Mouse (Mus musculus) G1E (cell line): ENCODE measurements around the gene Eif4a1. TPM values are rescaled to one million over a fixed set of nuclear protein-coding genes. Genes with fewer than 3 reads are reported as not detected.

ENCODE experiments used
- ATAC-seq: 2 replicates; pipeline ENCODE4 v1.8.0; 2016; ENCODE audit warnings: mild to moderate bottlenecking; ENCODE audit not compliant: insufficient number of reproducible peaks, poor library complexity, low FRiP score, severe bottlenecking; ENCODE audit errors: extremely low read depth
- DNase-seq: peaks from one replicate; pipeline ENCODE4 v3.0.0; 2012; ENCODE audit warnings: low spot score
- H3K27me3 ChIP-seq: 2 replicates; pipeline ENCODE4 v1.6.1; 2012; ENCODE audit warnings: mild to moderate bottlenecking, low read length, inconsistent platforms; ENCODE audit not compliant: insufficient read depth
- H3K36me3 ChIP-seq: replicated peaks from 2 replicates; pipeline ENCODE3; 2012; ENCODE audit warnings: mild to moderate bottlenecking, inconsistent platforms
- H3K4me1 ChIP-seq: 2 replicates; pipeline ENCODE4 v1.6.1; 2012; ENCODE audit warnings: low read depth, low read length, inconsistent platforms, mixed read lengths; ENCODE audit not compliant: insufficient read depth
- H3K4me3 ChIP-seq: 2 replicates; pipeline ENCODE4 v1.5.1; 2012; ENCODE audit warnings: low read depth, mild to moderate bottlenecking, inconsistent platforms, low read length, moderate library complexity, mixed read lengths
- H3K9me3 ChIP-seq: replicated peaks from 2 replicates; pipeline ENCODE4 v1.6.1; 2012; ENCODE audit warnings: inconsistent platforms
- CTCF ChIP-seq: IDR thresholded peaks from 2 replicates; pipeline ENCODE4 v1.5.1; 2012; ENCODE audit warnings: low read depth, low read length, inconsistent platforms, mixed read lengths
- GATA1 ChIP-seq: IDR thresholded peaks from 2 replicates; pipeline ENCODE4 v1.6.1; 2012; ENCODE audit warnings: borderline replicate concordance, low read length, inconsistent platforms, mixed read lengths
- GATA2 ChIP-seq: IDR thresholded peaks from 2 replicates; pipeline ENCODE4 v1.6.1; 2012; ENCODE audit warnings: low read depth, low read length, inconsistent platforms, borderline replicate concordance
- POLR2AphosphoS5 ChIP-seq: IDR thresholded peaks from 2 replicates; pipeline ENCODE4 v1.6.1; 2012; ENCODE audit warnings: low read depth, low read length, inconsistent platforms; ENCODE audit not compliant: insufficient replicate concordance
- TAL1 ChIP-seq: conservative IDR thresholded peaks from 2 replicates; pipeline ENCODE4 v1.6.1; 2012; ENCODE audit warnings: low read depth, low read length, inconsistent platforms, mixed read lengths
- polyA plus RNA-seq: library from polyadenylated mRNA; stranded (reverse); fragments of >175 nt; gene quantifications from 2 replicates; pipeline ENCODE4 v1.2.3, GENCODE M21; 2012
- total RNA-seq, 2 experiments: library from RNA; stranded (forward) in 1 of 2; stranded (reverse) in 1 of 2; fragments of 200-1000 nt in 1 of 2; fragments of >200 nt in 1 of 2; fragmentation: Nextera tagmentation in 1 of 2; gene quantifications; 2 replicates each; pipeline ENCODE4 v1.2.3; 2014 to 2017

Gene Eif4a1
- total and polyA plus RNA-seq, 3 experiments, result 197 to 986 (median 986) TPM

GRCm38 (mm10) chr11:69714636-69715329 lies 42.6 kb upstream of the Eif4a1 start:
- peaks cover 27% of the 10 kb centered on the region for H3K4me1 ChIP-seq
- H3K9me3 ChIP-seq, result no peaks in the 10 kb centered on the region
- DNase-seq (no peak), ATAC-seq (no peak)
- no peak overlapping the region; the same call in 1 of the 2 replicates for H3K4me3 ChIP-seq
- H3K27me3 ChIP-seq, result peaks cover 12% of the 10 kb centered on the region
- no peaks in the 10 kb centered on the region for H3K36me3 ChIP-seq
- TF ChIP-seq GATA1, result no peak
- no peak for TF ChIP-seq POLR2AphosphoS5
- no peak for TF ChIP-seq GATA2
- no peak for TF ChIP-seq CTCF
- TF ChIP-seq TAL1, result no peak

- H3K9me3 ChIP-seq, result no peaks in the 10 kb centered on the region
- no peaks in the 10 kb centered on the region for H3K36me3 ChIP-seq
- ATAC-seq, result no peak
- no peak for DNase-seq
- H3K4me3 ChIP-seq, result no peak overlapping the region
- H3K4me1 ChIP-seq, result peaks cover 23% of the 10 kb centered on the region
- no peak for TF ChIP-seq TAL1
- H3K27me3 ChIP-seq, result peaks cover 19% of the 10 kb centered on the region
Observed at GRCm38 (mm10) chr11:69712954-69713672, 40.9 kb upstream of the Eif4a1 start.

- peaks cover 20% of the 10 kb centered on the region for H3K4me1 ChIP-seq
- DNase-seq, result no peak
- no peak for TF ChIP-seq POLR2AphosphoS5
- TF ChIP-seq CTCF, result no peak
- TF ChIP-seq TAL1, result no peak
- TF ChIP-seq GATA1, result no peak
- no peak for TF ChIP-seq GATA2
- no peak for ATAC-seq
- H3K27me3 ChIP-seq, result peaks cover 24% of the 10 kb centered on the region
- no peaks in the 10 kb centered on the region for H3K9me3 ChIP-seq
- no peaks in the 10 kb centered on the region for H3K36me3 ChIP-seq
- H3K4me3 ChIP-seq, result no peak overlapping the region
Observed at GRCm38 (mm10) chr11:69711082-69711481, 38.9 kb upstream of the Eif4a1 start.

GRCm38 (mm10) chr11:69710470-69710869 lies 38.2 kb upstream of the Eif4a1 start:
- H3K4me3 ChIP-seq, result no peak overlapping the region
- peaks cover 23% of the 10 kb centered on the region for H3K27me3 ChIP-seq
- no peaks in the 10 kb centered on the region for H3K36me3 ChIP-seq
- DNase-seq (no peak), ATAC-seq (no peak)
- H3K9me3 ChIP-seq, result no peaks in the 10 kb centered on the region
- peaks cover 14% of the 10 kb centered on the region for H3K4me1 ChIP-seq
- TF ChIP-seq POLR2AphosphoS5, result no peak
- no peak for TF ChIP-seq CTCF
- TF ChIP-seq GATA2, result no peak
- no peak for TF ChIP-seq TAL1
- TF ChIP-seq GATA1, result no peak

- no peak for ATAC-seq
Observed at GRCm38 (mm10) chr11:69709554-69710446, 37.6 kb upstream of the Eif4a1 start.

GRCm38 (mm10) chr11:69708614-69709265 lies 36.5 kb upstream of the Eif4a1 start:
- Histone ChIP-seq H3K9me3 (no peaks in the 10 kb centered on the region), H3K36me3 (no peaks in the 10 kb centered on the region), H3K27me3 (peaks cover 26% of the 10 kb centered on the region), H3K4me3 (no peak overlapping the region), H3K4me1 (peaks cover 6% of the 10 kb centered on the region; the same call in 1 of the 2 replicates)
- TF ChIP-seq POLR2AphosphoS5, result no peak
- TF ChIP-seq CTCF, result no peak
- no peak for TF ChIP-seq TAL1
- no peak for TF ChIP-seq GATA1
- ATAC-seq, result no peak
- no peak for DNase-seq

More at GRCm38 (mm10) chr11:69709554-69710446, 37.6 kb upstream of the Eif4a1 start:
- no peaks in the 10 kb centered on the region for H3K36me3 ChIP-seq
- no peak for DNase-seq
- H3K4me3 ChIP-seq, result no peak overlapping the region
- peaks cover 9% of the 10 kb centered on the region for H3K4me1 ChIP-seq
- peaks cover 24% of the 10 kb centered on the region for H3K27me3 ChIP-seq
- no peak for TF ChIP-seq POLR2AphosphoS5
- no peak for TF ChIP-seq GATA2
- H3K9me3 ChIP-seq, result no peaks in the 10 kb centered on the region
